Mouse (Mus musculus) thymus, postnatal 0 days (tissue): Measurements from ENCODE around the gene Hmga2. TPM values are rescaled to one million over a fixed set of nuclear protein-coding genes. Genes with fewer than 3 reads are reported as not detected.

Experiments
- DNase-seq: peaks from one replicate; pipeline ENCODE4 v3.0.0-alpha.2; 2015; ENCODE audit warnings: low spot score
- polyA plus RNA-seq: library from polyadenylated mRNA; unstranded; fragments of >200 nt; fragmentation: Nextera tagmentation; extraction: Ambion mirVana; gene quantifications from 2 replicates; pipeline ENCODE4 v1.2.1, GENCODE M21; 2015

Hmga2 gene
- polyA plus RNA-seq, 1 experiment from 2014 or later: 1.1 TPM

- no peak for DNase-seq
Measured at GRCm38 (mm10) chr10:120424015-120424414, 52.3 kb downstream of the Hmga2 start.

- DNase-seq: no peak
Measured at GRCm38 (mm10) chr10:120423256-120423655, 53.0 kb downstream of the Hmga2 start.

DNA sequence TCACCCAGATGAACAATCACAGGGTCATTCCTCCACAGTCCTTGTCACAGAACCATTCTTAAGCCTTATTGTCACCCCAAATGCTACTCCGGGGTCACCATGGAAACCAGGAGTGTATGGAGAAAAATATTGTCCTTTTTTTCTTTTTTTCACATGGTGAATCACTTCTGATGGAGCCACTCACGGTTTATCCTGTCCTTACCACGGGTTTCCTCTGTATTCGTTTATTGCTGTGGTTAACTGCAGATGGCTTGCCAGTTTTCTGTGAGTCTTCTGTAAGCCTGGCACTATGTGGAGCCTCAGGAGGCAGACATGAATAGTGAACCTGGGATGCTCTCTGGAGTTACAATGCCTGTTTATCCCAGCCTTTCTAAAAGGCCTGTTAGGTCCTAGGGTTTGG lies 53.4 kb downstream of the Hmga2 start:
- no peak for DNase-seq

GRCm38 (mm10) chr10:120422050-120422449 lies 54.2 kb downstream of the Hmga2 start:
- DNase-seq: no peak

DNA sequence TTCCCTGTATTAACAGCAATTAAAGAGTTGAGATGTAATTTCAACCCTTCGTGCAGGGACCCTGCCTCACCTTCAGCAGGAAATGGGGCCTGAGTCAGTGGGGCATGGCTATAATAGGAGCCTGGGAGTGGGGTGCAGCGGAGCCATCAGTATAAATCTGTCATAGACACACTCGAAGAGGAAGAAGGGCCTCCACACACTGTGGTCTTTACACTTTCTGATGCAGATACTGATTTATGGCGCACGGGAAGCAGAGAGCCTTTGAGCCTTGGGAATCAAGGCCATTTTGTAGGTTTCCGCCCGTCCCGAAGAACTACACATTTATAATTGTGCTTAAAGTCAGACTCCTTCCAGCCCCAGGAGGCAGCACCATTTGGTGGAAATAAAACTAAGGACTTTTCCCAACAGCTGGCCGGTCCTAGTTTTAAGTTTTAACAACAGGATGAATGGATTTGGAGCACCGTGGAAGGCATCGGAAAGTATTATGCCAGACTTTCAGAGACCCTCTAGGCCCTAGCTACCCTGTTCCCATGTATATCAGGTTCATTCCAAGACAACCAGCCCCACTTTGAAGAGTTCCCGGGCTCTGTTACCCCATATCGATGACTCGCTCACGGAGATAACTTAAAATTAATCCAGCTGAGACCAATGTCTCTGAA lies 55.2 kb downstream of the Hmga2 start:
- DNase-seq: no peak

DNA sequence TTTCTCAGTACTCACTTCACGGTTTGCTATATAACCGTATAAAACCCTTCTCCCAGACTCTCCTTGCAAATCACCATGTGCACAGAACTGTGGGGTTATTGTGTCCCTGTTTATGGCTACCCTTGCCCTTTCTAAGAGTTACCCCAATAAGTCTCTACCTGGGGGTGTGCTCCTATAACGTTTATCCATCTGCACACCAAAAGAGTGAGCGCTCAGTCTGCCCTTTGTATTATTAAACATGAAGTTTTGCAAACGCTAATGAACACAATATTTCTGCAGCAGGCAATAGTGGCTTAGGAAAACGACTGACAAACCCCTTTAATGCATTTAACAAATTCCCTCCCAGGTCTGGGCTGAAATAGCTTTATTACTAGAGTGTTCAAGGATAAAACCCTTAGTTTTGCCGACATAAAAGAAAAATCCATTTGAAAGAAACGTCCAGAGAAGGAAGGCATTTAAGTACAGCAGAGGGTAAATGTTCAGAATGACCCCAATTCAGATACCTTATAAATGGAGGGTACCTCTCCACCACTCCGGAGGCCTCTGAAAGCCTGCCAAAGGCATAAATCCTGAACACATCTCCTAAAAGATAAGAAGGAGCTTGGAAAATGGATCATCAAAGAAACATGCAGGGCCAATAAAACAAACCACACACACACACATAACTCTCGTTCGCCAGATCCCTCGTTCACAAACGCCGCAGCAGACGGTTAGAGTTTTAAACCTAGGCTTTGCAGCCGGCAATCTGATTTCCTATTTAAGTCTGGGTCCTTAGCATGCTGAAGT lies 57.3 kb downstream of the Hmga2 start:
- no peak for DNase-seq

GRCm38 (mm10) chr10:120418211-120418610 lies 58.1 kb downstream of the Hmga2 start:
- DNase-seq: no peak

DNA sequence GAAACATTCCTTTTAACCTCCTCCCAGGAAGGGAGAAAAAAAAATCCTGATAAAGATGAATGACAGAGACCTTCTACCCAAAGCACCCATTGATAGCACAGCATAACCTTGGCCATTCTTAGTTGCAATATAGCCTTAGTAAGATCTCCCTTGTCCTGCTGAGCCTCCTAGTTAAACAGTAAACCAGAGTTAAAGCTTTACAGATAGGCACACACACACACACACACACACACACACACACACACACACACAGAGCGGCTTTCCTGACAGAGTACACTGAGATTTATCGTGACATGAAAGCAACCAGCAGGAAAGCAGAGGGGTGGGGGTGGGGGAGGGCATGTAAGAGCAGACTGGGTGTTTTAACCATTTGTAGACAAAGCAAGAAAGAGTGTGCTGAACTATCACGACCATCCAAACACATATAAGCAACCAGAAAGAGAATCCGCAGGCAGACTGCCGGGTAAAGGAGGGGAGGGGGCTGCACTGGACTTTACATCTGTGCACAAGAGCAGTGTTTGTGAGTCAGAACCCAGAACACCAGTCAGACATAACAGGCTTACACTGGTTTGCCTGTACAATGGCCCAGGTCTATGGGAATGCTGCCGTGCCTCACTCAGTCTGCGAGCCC lies 58.7 kb downstream of the Hmga2 start:
- no peak for DNase-seq

DNA sequence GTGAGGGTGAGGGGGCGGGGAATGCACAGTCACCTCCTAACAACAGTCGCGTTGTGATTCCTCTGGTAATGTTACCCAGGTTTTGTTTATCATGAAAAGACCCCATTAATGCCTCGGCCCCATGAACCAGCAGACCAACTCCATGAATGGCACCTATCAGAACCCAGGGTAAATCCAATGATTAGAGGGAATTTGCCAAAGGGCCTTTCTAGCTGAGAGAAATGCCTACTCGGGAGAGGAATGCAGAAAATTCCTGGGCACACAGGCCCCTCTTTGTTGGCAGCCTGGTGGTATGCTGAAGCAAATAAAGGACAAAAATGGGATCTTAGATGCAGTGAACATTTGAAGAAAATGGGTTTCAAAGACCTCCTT lies 59.2 kb downstream of the Hmga2 start:
- no peak for DNase-seq

DNA sequence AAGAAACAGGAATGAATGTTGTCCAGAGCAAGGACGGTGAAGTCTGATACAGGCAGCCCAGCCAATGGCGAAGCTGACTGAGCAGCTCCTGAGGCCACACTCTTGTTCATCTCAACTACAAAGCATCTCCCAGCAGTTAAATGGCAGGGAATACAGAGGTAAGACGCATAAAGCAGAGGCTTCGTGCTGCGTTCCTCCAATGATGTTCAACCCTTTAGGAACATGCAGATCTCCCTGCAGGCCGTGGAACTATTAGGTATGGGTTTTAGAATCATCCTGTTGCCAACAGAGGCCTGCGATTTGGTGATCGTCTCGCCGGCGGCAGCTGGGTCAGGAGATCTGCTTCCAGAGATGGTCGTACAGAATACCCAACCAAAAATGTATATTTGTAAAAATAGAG lies 59.6 kb downstream of the Hmga2 start:
- DNase-seq: no peak

GRCm38 (mm10) chr10:120412215-120412614 lies 64.1 kb downstream of the Hmga2 start:
- DNase-seq: no peak

- peak; percentile 70 for DNase-seq
Measured at GRCm38 (mm10) chr10:120410958-120411357, 65.3 kb downstream of the Hmga2 start.

DNA sequence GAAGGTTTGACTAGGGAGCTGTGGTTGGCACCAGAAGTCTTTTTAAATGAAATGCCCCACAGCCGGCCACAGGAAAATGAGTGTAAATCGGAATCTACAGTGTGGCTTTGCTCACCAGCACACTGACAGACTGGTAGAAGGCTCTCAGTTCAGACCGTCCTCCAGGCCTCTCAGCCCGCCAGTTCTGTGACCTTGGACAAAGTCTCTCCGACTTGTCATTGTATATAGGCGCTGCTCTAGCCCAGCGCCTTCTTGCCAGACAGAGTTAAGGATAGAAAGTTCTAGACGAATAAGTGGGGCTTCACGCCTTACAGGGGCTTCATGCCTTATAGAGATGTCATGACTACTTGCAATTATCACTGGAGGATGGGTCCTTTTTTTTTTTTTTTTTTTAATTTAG lies 67.1 kb downstream of the Hmga2 start:
- DNase-seq: no peak

DNA sequence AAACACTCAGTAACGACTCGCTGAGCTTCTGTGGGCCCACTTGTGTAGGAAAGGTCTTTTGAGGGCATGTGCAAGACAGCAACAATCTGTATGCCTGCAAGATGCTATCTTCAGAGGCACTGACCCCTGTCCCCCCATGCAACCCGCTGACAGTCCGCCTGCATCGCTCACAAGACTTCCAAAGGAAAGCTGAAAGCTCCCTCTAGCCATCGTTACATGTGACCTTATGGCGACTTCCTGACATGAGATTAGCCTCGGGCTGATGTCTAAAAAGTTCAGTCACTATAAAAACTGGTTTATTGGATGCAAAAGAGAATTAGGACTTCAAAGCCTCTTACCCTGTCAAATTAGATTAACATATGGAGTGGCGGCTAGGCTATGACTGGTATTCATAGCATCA lies 69.0 kb downstream of the Hmga2 start:
- no peak for DNase-seq

DNA sequence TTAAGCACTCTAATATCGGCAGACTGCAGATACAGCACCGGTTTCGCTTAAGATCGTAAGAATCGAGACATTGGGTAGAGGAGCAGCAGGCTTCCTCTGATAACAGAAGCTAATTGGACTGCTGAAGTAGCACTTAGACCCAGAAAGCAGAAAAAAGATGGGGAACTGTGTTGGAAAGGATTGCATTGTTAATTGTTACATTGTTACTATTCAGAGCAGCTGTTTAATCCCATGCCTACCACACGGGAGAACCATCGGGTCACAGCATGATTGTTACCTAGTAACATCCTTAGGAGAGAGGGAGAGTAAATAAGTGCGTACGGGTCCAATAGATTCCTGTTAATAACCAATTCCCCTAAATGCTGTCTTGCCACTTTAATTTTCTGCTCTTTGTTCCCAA lies 70.2 kb downstream of the Hmga2 start:
- no peak for DNase-seq

- no peak for DNase-seq
Measured at GRCm38 (mm10) chr10:120405322-120405721, 70.9 kb downstream of the Hmga2 start.

DNA sequence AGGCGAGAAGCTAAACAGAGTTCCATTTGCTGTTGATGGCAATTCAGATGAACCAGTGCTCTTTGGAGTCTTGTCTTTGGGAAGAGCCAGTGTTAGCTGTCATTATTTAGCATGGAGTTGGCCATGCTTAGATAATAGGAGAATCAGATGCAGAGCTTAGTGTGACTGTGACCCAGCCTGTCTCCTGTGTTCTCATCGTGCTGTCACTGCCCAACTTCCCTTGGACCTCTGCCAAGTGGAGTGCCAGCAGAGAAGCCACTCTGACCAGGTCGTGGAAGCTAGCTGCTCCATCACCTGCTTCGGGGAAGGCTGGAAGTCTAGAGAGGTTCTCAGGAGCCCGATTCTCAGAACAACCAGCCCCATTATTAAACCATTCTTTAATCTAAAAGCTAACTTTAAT lies 73.3 kb downstream of the Hmga2 start:
- DNase-seq: no peak

DNA sequence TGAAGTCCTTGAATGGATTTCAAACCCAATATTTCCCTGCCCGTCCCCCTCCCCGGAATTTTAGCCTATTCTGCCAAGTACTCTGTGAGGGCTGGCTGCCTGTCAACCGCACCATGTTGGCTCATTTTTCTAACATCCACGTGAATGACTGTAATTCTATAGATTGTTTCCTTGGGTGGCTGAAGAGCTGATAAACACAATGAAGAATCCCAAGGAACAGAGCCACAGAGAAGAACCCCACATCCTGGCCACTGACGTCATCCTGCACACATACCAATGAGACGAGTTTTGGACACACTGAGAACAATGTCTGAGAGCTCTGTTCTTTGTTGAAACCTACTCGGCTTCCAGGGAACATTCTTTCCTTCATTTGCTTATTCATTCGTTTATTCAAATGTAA lies 74.5 kb downstream of the Hmga2 start:
- DNase-seq: no peak

DNA sequence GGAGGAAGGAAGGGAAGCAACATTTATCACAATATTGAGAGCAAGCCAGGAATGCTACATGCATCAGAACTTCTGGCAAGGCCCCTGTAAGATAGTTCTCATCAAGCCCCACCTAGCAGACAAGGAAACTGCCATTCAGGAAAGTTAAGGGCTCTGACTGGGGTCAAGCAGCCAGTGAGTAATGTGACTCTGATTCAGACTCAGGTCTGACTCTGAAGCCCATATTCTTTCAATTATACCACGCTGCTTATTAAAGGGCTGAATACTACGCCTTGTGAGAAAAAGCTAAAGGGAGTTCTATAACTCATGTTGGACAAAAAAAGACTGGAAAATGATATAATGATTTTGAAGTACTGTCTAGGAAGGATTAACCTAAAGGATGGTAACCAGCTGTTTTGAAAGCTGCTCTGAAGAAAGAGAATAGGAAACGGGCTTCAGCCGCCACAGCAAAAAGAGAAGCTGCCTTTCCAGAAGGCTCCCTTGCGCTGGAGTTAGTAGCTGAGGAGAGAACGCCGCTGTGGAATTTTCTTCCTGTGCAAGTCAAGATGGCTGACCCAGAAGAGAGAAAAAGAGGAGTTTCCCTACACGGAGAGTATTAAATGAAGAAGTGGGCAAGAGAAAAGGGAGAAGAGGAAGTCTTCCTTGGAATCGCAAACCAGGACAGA lies 76.3 kb downstream of the Hmga2 start:
- no peak for DNase-seq

DNA sequence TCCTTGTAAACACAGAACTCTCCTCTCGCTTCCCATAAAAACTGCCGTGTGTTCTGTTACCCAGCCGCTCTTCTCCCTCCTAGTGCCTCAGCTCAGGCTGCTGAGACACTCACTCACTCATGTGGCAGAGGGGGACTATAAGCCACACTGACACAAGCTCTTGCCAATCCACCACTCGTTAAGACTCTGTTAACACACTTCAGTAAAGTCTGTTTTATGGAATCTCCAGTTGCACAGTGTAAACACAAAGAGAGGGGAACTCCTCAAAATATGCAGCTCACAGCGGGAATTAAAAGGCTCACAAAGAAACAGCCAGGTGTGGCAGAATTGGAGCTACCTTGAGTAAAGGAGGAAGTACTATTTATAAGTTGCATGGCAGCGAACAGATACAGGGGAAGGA lies 77.5 kb downstream of the Hmga2 start:
- no peak for DNase-seq

DNA sequence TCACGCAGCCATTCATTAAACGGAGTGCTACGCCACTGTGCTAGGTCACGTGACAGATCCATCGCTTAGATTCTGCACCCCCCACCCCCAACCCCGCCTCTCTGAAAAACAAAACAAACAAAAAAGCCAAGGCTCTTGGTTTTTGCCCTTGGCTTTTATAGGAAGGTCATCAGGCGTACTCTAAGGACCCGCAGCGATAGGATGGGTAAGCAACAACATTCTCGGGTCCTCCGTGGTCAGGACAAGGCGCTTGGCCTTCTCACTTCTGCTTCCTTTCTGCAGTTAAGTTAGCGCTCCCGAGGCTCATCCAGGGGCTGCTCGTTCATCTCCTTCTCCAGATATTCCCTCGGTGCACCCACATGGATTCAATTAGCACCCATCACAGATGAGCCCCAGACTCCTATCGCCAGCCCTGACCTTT lies 79.0 kb downstream of the Hmga2 start:
- DNase-seq: no peak

DNA sequence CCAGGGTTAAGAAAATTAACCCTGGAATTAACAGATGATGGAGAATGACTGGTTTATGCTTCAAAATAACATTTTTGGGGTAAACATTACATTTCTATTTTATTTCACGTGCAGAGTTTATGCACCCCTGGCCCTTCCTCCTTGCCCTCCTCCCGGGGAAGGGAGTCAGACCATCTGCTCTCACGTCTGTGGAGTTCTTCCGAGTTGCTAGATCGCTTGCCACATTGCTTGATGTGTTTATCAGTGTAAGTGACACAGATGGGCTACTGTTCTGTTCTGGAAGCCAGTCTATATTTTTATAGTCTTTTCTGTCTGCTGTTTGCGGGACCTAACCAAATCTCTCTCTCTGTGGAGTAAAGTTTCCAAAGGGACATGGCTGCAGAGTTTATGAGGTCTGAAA lies 80.7 kb downstream of the Hmga2 start:
- no peak for DNase-seq
